Mouse (Mus musculus): ENCODE results near the gene Nrxn3. TPM values are rescaled to one million over a fixed set of nuclear protein-coding genes. Genes with fewer than 3 reads are reported as not detected.

The Nrxn3 gene
- polyA plus RNA-seq, 1 experiment from 2014 or later = 87.0 TPM

GRCm38 (mm10) chr12:89702931-89703330 lies 980.3 kb downstream of the Nrxn3 start:
- Histone ChIP-seq H3K9ac (ENCODE audit: low read depth, low read length) (no peak overlapping the region), H3K4me1 (ENCODE audit: control insufficient read depth, insufficient read depth, low read length) (no peaks in the 10 kb centered on the region), H3K36me3 (ENCODE audit: control insufficient read depth, insufficient read depth, low read length) (no peaks in the 10 kb centered on the region), H3K27me3 (ENCODE audit: control insufficient read depth, insufficient read depth, low read depth, low read length) (no peaks in the 10 kb centered on the region), H3K4me3 (ENCODE audit: low read depth, low read length) (no peak overlapping the region), H3K27ac (ENCODE audit: low read length) (no peak overlapping the region), H3K4me2 (ENCODE audit: low read length) (no peak overlapping the region), H3K9me3 (replicated peaks; ENCODE audit: control insufficient read depth, low read length, poor library complexity, severe bottlenecking) (no peaks in the 10 kb centered on the region)
- no peak for ATAC-seq
- WGBS = 96% methylated on average over 1 of the region's 1 CpGs

DNA sequence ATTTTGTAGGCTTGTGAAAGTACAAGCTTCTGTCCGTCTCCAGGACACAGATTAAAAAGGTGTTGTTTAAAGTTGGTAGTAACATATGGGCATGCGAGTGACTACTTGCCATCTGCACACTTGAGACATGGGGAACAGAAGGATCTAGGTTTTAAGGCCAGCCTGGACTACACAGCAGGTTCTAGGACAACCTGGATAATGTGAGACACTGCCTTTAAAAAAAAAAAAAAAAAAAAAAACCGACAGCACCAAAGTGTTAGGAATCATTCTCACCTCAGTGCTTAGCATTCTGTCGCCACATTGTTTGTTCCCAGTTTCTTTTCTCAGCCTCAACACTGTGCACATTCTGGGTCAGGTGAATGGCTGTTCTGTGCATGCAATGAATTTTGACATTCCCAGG lies 985.2 kb downstream of the Nrxn3 start:
- 86% methylated on average over 4 of the region's 4 CpGs for WGBS
- Histone ChIP-seq H3K4me1 (ENCODE audit: control insufficient read depth, insufficient read depth, low read length) (no peaks in the 10 kb centered on the region), H3K27me3 (ENCODE audit: control insufficient read depth, insufficient read depth, low read depth, low read length) (no peaks in the 10 kb centered on the region), H3K4me3 (ENCODE audit: low read depth, low read length) (no peak overlapping the region), H3K27ac (ENCODE audit: low read length) (no peak overlapping the region), H3K9ac (ENCODE audit: low read depth, low read length) (no peak overlapping the region), H3K4me2 (ENCODE audit: low read length) (no peak overlapping the region), H3K36me3 (ENCODE audit: control insufficient read depth, insufficient read depth, low read length) (no peaks in the 10 kb centered on the region), H3K9me3 (replicated peaks; ENCODE audit: control insufficient read depth, low read length, poor library complexity, severe bottlenecking) (no peaks in the 10 kb centered on the region)
- ATAC-seq = no peak

DNA sequence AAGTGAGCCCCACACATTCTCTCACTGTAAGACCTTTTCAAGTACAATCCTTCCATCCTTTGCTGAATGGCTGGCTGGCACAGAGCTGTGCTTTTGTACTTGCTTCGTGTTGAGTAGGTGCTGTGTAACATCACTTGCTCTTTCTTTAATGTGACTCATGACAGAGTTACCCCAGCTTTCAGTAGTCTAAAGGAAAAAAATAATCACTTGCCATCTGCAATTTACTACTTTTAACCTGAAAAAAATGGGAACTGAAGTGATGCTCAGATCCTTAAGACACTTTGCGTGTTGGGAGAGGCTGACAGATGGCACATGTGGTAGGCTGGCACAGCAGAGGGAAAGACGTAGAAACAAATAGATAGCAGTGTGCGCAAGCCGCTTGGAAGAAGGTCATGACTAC lies 987.8 kb downstream of the Nrxn3 start:
- Histone ChIP-seq H3K9ac (ENCODE audit: low read depth, low read length) (no peak overlapping the region), H3K4me1 (ENCODE audit: control insufficient read depth, insufficient read depth, low read length) (no peaks in the 10 kb centered on the region), H3K4me3 (ENCODE audit: low read depth, low read length) (no peak overlapping the region), H3K36me3 (ENCODE audit: control insufficient read depth, insufficient read depth, low read length) (no peaks in the 10 kb centered on the region), H3K27me3 (ENCODE audit: control insufficient read depth, insufficient read depth, low read depth, low read length) (no peaks in the 10 kb centered on the region), H3K4me2 (ENCODE audit: low read length) (no peak overlapping the region), H3K9me3 (replicated peaks; ENCODE audit: control insufficient read depth, low read length, poor library complexity, severe bottlenecking) (no peaks in the 10 kb centered on the region), H3K27ac (ENCODE audit: low read length) (no peak overlapping the region)
- 90% methylated on average over 5 of the region's 5 CpGs for WGBS
- ATAC-seq = no peak

GRCm38 (mm10) chr12:89711791-89712190 lies 989.1 kb downstream of the Nrxn3 start:
- Histone ChIP-seq H3K4me3 (ENCODE audit: low read depth, low read length) (no peak overlapping the region), H3K36me3 (ENCODE audit: control insufficient read depth, insufficient read depth, low read length) (no peaks in the 10 kb centered on the region), H3K4me1 (ENCODE audit: control insufficient read depth, insufficient read depth, low read length) (no peaks in the 10 kb centered on the region), H3K9ac (ENCODE audit: low read depth, low read length) (no peak overlapping the region), H3K27me3 (ENCODE audit: control insufficient read depth, insufficient read depth, low read depth, low read length) (no peaks in the 10 kb centered on the region), H3K9me3 (replicated peaks; ENCODE audit: control insufficient read depth, low read length, poor library complexity, severe bottlenecking) (no peaks in the 10 kb centered on the region), H3K4me2 (ENCODE audit: low read length) (no peak overlapping the region), H3K27ac (ENCODE audit: low read length) (no peak overlapping the region)
- 87% methylated on average over 1 of the region's 1 CpGs for WGBS
- no peak for ATAC-seq

- 36% methylated on average over 8 of the region's 8 CpGs for WGBS
- no peak overlapping the region for H3K4me2 ChIP-seq (ENCODE audit: low read length)
- H3K4me1 ChIP-seq (ENCODE audit: control insufficient read depth, insufficient read depth, low read length) = no peaks in the 10 kb centered on the region
These were observed 996.8 kb downstream of the Nrxn3 start for GRCm38 (mm10) chr12:89719194-89720080.

DNA sequence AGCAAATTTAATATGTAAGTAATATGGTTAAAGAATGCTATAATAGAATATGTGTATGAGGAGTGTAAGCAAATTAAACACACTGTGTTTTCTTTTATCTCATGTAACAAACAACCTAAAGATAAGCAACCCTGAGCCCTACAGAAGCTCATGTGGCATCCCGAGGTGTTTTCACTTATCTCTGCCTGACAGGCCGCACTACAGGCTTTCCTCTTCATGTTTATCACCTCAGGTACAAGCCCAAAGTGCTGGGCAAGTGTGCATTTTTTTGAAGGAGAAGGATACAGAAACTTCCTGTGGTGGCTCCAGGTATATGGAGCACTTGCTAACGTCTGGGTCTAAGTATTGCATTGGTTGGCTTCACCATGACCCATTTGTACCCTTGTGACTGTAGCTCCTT lies 998.3 kb downstream of the Nrxn3 start:
- H3K9ac ChIP-seq (ENCODE audit: low read depth, low read length) = no peak overlapping the region
- H3K27me3 ChIP-seq (ENCODE audit: control insufficient read depth, insufficient read depth, low read depth, low read length) = no peaks in the 10 kb centered on the region
- ATAC-seq = no peak
- H3K27ac ChIP-seq (ENCODE audit: low read length) = no peak overlapping the region
- H3K36me3 ChIP-seq (ENCODE audit: control insufficient read depth, insufficient read depth, low read length) = no peaks in the 10 kb centered on the region
- H3K9me3 ChIP-seq (replicated peaks; ENCODE audit: control insufficient read depth, low read length, poor library complexity, severe bottlenecking) = no peaks in the 10 kb centered on the region
- H3K4me2 ChIP-seq (ENCODE audit: low read length) = no peak overlapping the region
- H3K4me1 ChIP-seq (ENCODE audit: control insufficient read depth, insufficient read depth, low read length) = no peaks in the 10 kb centered on the region
- whole genome bisulfite sequencing = 65% methylated on average over 3 of the region's 3 CpGs
- H3K4me3 ChIP-seq (ENCODE audit: low read depth, low read length) = no peak overlapping the region

More at GRCm38 (mm10) chr12:89719194-89720080, 996.8 kb downstream of the Nrxn3 start:
- Histone ChIP-seq H3K27ac (ENCODE audit: low read length) (no peak overlapping the region), H3K27me3 (ENCODE audit: control insufficient read depth, insufficient read depth, low read depth, low read length) (no peaks in the 10 kb centered on the region), H3K4me3 (ENCODE audit: low read depth, low read length) (no peak overlapping the region), H3K36me3 (ENCODE audit: control insufficient read depth, insufficient read depth, low read length) (no peaks in the 10 kb centered on the region), H3K9ac (ENCODE audit: low read depth, low read length) (no peak overlapping the region), H3K9me3 (replicated peaks; ENCODE audit: control insufficient read depth, low read length, poor library complexity, severe bottlenecking) (no peaks in the 10 kb centered on the region)
- ATAC-seq = no peak

- no peak overlapping the region for H3K4me2 ChIP-seq (ENCODE audit: low read length)
- no peak overlapping the region for H3K4me3 ChIP-seq (ENCODE audit: low read depth, low read length)
- no peaks in the 10 kb centered on the region for H3K36me3 ChIP-seq (ENCODE audit: control insufficient read depth, insufficient read depth, low read length)
- H3K27me3 ChIP-seq (ENCODE audit: control insufficient read depth, insufficient read depth, low read depth, low read length) = no peaks in the 10 kb centered on the region
- H3K9ac ChIP-seq (ENCODE audit: low read depth, low read length) = no peak overlapping the region
- WGBS = 90% methylated on average over 14 of the region's 14 CpGs
- no peaks in the 10 kb centered on the region for H3K9me3 ChIP-seq (replicated peaks; ENCODE audit: control insufficient read depth, low read length, poor library complexity, severe bottlenecking)
- H3K27ac ChIP-seq (ENCODE audit: low read length) = no peak overlapping the region
- no peaks in the 10 kb centered on the region for H3K4me1 ChIP-seq (ENCODE audit: control insufficient read depth, insufficient read depth, low read length)
- ATAC-seq = no peak
These were observed 999.8 kb downstream of the Nrxn3 start for GRCm38 (mm10) chr12:89722462-89722861.

- Histone ChIP-seq H3K27me3 (ENCODE audit: control insufficient read depth, insufficient read depth, low read depth, low read length) (no peaks in the 10 kb centered on the region), H3K4me2 (ENCODE audit: low read length) (no peak overlapping the region), H3K9me3 (replicated peaks; ENCODE audit: control insufficient read depth, low read length, poor library complexity, severe bottlenecking) (no peaks in the 10 kb centered on the region), H3K27ac (ENCODE audit: low read length) (no peak overlapping the region), H3K4me3 (ENCODE audit: low read depth, low read length) (no peak overlapping the region), H3K36me3 (ENCODE audit: control insufficient read depth, insufficient read depth, low read length) (no peaks in the 10 kb centered on the region), H3K9ac (ENCODE audit: low read depth, low read length) (no peak overlapping the region), H3K4me1 (ENCODE audit: control insufficient read depth, insufficient read depth, low read length) (no peaks in the 10 kb centered on the region)
- no peak for ATAC-seq
- WGBS = 42% methylated on average over 3 of the region's 3 CpGs
These were observed 1001.4 kb downstream of the Nrxn3 start for GRCm38 (mm10) chr12:89724048-89724447.

- H3K9ac ChIP-seq (ENCODE audit: low read depth, low read length) = no peak overlapping the region
- H3K27ac ChIP-seq (ENCODE audit: low read length) = no peak overlapping the region
- H3K4me1 ChIP-seq (ENCODE audit: control insufficient read depth, insufficient read depth, low read length) = no peaks in the 10 kb centered on the region
- no peaks in the 10 kb centered on the region for H3K9me3 ChIP-seq (replicated peaks; ENCODE audit: control insufficient read depth, low read length, poor library complexity, severe bottlenecking)
- H3K4me3 ChIP-seq (ENCODE audit: low read depth, low read length) = no peak overlapping the region
- H3K27me3 ChIP-seq (ENCODE audit: control insufficient read depth, insufficient read depth, low read depth, low read length) = no peaks in the 10 kb centered on the region
- WGBS = 58% methylated on average over 1 of the region's 1 CpGs
- no peaks in the 10 kb centered on the region for H3K36me3 ChIP-seq (ENCODE audit: control insufficient read depth, insufficient read depth, low read length)
- H3K4me2 ChIP-seq (ENCODE audit: low read length) = no peak overlapping the region
- ATAC-seq = no peak
These were observed 1019.6 kb downstream of the Nrxn3 start for GRCm38 (mm10) chr12:89742326-89742725.
